Mouse (Mus musculus): Measurements from ENCODE around the gene Eefsec.

The Eefsec gene

DNA sequence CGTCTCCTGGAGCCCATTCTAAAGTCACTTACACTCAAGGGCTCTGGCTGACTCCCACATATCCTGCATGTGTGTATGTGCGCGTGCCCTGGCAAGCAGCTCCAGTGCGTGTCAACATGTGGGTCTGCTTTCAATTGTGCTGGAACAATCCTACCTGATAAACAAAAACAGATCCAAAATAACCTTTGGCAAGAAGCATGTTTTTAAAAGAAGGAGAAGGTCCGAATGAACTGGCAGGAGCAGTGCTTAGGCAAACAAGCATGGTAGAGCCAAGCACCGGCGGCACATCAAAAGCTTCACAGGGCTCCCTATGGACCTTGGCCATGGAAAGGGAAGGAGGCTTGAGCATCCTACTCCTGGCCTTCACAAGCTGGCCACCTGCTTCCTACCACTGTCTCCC lies 105.6 kb downstream of the Eefsec start:
- DNase-seq: no peak

DNA sequence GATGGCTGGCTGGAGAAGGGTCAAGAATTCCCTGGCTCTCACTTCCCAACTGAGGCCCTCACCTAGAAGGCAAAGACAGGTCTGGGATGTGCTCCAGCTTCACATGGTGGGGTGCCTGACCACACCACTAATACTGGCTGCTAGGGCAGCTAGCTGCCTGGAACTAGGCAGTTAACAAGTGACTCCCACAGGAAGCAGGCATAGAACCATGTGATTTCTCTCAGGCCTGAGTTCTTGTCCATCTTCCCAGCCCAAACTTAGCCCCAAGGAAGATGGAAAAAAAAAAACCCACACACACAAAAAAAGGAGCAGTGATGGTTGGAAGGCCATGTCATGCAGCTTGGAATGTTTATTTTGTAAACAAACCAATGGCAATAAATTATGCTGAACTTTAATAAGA lies 117.0 kb downstream of the Eefsec start:
- DNase-seq: no peak

DNA sequence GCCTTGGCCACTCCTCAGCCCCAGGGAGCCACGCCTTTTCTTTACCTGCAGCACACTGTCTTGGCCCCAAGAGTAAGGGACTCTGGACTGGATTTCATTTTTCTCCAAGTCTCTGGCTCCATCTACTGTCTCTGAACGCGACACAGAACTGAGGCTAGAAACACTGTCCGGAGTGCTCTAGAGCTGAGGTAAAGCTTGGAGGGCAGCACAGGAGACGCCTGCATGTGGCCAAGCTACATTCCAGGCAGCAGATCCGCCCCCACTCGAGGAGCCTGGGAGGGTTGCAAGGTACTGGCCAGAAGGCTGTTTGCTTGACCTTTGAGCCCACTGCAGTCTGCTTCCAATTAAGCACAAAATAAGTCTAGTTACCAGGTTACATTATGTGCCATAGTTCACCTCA lies 124.5 kb downstream of the Eefsec start:
- no peak for DNase-seq

DNA sequence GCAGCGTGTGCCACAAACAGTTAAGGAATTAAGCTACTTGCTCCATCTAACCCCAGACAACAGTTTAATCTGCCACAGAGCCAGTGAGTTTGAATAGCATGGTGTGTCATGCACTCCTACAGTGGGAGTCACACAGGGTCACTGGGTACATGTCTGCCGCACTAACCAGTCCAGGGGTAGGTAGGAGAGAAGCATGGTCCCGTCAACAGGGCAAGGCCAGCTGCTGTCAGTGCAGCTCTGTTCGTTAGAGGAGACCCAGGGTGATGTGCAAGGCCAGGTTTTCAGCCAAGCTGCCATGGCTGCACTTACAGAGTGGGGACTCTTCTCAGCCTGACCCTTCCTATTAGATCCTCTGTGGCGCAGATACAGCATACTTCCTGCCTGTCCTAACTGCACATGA lies 125.1 kb downstream of the Eefsec start:
- DNase-seq: no peak

DNA sequence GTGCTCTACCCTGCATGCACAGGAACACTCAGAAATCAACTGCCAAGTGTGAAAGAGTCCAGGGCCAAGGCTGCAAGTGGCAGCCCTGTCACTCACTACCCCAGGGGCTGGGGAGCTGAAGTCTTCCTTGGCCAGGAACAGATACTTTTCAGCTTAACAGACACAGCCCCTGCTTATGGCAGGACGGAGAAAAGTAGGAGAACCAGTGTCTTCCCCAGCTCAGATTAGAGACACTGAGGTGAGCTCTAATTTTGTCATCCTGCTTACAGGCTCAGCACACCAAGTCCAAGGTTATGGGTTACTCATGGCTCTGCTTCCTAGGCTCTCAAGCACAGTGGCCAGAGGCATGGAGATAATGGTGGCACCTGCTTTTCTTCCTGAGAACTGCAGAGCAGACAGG lies 126.6 kb downstream of the Eefsec start:
- DNase-seq: no peak

DNA sequence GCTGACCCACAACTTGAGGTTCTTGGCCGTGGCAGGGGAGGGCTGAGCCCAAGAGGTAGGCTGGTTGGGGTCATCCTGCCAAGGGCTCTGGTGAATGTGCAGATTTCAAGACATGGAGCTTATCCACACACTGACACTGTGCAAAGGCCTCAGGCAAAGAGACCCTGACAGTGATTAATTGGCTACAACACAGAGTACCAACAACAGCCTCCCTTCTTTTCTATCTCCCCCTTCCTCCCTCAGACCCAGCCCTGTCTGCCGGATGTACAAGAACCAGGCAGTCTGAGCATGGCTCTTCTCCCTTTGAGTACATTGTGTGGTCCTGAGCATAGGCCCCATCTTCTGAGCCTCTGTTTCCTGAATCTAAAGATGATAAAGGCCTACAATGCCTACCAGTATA lies 131.0 kb downstream of the Eefsec start:
- DNase-seq: no peak

DNA sequence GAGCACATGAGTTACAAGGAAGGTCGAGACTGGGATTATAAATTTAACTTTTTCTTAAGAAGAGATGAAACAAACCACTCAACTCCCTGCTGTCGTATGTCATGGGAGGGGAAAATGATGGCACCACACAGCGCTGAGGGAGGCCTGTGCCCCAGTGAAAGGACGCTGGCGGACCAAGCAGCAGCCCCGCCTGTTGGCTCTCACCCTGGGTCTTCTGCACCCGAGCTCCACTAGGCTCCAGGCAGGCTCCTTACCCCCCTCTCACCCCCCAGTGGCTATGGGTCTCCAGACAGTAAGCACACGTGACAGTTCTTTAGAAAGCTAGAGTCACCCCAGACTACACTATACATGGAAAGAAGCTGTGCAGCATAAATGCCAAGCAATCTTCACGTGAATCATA lies 132.4 kb downstream of the Eefsec start:
- DNase-seq: no peak

DNA sequence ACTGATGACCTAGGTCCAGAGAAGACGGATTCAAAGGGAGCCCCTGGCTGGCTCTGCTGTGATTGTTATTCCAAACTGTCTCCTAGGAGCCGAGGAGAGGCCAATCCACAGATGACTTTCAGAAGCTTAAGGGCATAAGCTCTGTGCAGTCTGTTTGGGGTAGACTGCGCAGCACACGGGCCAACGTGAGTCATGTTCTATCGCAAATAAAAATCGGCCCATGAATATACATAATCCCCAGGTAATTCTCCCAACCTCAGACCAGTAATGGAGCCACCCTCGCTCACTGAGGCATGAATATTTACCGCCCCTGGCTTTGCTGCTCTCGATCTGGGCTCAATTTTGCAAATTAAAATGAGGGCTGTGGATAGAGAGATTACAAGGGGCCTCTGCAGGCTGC lies 134.7 kb downstream of the Eefsec start:
- DNase-seq: no peak

DNA sequence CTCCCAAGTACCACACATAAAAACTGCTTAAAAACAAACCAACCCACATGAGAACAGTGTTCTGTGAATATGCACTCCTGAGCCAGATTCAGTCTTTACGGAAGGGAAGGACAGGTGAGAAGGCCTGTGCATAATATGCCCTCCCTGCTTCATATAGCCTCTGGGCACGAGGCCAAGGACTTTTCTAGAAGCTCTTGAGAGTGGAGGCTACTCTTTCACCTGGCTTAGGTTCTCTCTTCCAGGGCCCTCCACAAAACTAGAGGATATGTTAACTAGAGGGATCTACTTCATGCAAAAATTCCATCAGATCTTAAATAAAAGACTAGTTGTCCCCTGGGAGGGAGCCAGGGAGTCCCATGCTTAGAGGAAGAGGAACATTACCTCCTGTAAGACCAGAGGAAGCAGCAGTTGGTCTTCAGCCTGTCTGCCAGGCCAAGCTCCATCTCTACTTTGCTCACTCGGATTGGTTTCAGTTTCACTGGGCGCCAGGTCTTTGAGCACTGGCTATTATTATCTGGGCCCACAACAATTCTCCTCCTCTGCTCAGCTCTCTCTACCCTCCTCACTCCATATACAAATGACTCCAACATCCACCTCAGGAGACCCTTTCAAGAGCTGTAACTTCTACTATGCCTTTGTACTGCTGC lies 140.1 kb downstream of the Eefsec start:
- DNase-seq: no peak

DNA sequence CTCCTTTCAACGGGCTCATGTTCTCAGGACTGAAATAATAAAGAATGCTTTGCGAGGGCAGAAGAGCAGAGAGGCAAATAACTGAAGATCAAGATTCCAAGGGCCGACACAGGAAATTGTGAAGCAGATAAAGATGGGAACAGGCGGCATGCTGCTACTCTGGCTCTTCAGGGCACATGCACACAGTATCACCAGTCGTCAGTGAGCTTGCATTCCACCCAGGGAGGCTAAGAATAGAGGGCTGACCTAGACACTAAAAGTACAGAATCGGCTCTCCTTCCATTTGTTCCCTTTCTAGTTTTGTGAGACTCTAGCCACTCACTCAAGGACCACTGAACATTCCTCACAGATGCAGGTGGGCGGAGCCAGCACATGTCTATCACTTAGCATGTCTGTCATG lies 145.1 kb downstream of the Eefsec start:
- no peak for DNase-seq

DNA sequence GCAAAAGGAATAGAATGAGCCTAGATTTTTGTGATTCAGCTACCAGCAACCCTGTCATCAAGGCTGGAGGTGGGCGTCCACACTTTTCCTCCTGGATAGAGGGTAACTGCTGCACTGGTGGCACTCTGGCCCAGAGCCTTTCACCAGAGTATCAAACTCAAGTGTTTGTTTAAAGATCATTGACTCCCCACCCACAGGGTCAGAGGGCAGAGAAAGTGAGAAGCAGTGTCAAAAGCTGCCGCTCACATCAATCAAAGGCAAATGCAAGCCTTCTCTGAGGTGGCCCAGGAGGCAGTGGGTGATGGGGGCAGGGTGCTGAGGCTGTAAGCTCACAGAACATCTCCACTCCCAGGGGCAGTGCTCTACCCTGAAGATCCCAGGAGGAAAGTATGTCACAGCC lies 146.8 kb downstream of the Eefsec start:
- no peak for DNase-seq

DNA sequence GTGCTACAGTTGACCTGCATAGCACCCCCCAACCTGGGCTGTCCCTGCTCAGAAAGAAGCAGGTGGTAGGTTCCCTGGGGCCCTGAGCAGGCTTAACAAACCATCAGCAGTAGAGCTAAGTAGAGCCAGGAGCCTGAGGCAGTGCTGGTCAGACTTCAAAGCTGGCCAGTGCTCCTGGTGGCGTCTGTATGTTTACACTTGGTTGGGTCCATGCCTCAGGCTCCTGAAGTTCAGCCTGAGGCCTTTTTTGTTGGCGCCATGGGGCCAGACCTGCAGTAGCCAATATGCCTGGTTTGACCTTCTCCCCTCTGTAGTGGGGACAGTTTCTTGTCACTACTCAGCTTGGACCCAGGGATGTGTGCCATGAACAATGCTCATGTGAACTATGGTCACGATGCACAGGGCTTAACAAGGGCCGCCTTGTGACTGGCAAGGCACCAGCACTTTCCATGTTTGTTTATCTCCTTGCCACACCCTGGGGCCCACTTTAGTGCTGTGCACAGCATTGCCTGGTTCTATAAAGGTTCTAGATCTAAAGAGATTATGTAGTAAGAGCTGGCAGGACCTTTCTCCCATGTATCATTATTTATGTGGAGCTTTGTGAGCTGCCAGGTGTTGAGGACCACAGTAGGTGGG lies 153.9 kb downstream of the Eefsec start:
- no peak for DNase-seq

DNA sequence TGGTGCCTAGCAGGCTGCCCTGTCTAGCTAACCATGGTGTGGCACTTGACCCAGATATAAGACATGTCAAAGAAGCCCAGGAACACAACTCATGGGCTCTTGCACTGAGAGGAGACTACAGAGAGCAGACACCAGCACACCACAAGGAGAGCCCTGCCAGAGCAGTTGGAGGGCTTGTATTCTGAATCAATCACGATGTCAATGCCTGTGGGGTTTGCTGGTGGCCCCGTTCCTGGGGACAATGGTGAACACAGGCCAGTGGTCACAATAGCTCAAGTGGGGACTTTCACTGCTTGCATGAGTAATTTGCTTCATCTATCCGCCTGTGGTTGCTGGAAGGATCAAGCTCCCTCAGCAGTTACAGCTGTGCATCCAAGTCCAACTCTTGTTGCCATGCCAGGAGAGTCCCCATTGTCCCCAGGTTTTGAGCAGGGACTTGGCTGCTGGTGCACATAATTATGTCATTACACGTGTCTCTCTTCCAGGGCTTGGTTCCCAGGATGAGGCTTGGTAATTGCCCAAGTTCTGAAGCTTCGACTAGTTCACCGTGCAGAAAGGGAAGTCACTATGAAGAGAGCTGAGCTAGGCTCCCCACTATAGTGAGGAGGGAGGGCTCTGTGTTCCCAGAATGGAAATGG lies 156.1 kb downstream of the Eefsec start:
- peak; percentile 18 for DNase-seq

DNA sequence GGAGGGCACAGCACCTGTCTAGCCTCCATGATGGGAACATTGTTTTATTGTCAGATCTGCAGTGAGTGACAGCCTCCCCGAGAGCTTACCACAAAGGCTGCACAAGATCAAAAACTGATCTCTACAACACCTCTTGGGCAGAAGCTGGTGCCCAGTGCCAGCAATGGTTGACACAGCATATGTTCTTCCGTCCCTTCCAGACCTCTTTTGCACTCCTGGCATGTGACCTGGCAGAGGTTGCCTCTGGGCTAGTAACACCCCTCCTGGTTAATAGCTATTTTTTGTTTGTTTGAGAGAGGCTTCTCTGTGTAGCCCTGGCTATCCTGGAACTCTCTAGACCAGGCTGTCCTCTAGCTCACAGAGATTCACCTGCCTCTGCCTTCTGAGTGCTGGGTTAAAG lies 168.2 kb downstream of the Eefsec start:
- peak; percentile 62 for DNase-seq

DNA sequence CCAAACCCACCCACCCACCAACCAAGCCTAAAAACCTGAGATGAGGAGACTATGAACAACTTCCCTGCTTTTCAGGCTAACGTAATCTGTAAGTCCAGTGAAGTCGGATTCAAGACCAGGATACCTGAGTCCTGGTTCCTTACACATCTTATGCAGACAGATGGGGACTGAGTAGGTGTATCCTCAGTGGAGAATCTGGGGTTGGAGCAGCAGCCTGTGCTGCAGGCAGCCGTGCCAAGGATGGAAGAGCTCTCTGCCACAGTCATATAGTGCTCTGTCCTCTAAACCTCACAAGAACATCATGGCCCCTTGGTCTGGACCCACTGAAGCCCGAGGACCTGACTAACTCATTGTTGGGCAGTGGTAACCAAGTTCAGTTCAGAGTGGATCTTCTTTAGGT lies 169.1 kb downstream of the Eefsec start:
- no peak for DNase-seq

DNA sequence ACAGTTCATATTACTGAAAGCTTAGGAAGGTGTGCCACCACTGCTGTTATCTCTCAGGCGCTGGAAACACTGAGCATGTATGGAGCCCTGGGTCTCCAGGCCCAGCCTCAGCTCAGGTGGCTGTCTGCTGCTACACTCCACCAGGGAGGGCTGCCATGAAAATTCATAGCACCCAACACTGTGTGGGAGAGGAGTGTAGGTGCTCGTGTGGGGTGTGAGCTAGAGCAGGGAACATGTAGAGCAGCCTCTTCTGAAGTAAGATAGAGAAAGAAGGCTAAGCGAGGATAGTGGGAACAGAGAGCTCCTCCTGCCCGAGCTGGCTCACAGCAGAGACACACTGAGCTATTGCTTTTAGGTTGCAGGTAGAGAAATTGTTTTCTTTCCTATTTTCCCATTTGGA lies 170.1 kb downstream of the Eefsec start:
- no peak for DNase-seq

DNA sequence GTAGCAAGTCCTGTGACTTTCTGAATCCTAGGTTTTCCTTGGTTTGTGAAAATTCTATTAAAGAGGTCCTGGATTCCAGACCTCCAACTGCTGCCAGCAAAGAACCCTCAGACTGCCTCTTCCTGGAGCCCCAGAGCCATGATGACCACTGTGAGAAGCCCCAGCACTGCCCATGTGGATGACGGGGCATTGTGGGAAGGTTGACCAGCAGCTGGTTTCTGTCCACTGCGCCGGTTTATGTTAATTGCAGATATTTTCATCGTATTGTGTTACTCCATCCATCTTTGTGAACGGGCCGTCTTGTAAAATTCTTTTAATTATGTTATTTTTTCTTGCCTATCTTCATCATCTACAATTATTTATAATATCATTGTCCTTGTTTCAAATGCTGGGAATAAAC lies 171.7 kb downstream of the Eefsec start:
- DNase-seq: no peak

DNA sequence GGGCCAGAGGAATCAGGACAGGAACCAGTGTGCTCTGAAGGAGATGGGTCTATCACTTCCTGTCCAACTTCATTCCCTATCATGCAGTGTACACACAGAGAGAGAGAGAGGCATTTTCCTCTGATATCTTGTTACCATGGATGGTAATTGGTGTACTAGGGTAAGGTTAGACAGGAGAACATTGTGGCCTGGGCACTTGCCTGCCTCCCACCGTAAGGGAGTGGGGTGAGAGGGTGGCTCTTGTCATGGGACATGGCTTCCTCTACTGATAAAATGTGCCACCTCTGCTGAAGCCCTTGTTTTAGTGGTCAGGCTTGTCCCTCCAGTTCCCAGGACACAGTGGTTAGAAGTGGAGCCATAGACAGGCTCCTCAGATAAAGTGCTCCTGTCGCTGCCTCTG lies 178.4 kb downstream of the Eefsec start:
- DNase-seq: no peak

DNA sequence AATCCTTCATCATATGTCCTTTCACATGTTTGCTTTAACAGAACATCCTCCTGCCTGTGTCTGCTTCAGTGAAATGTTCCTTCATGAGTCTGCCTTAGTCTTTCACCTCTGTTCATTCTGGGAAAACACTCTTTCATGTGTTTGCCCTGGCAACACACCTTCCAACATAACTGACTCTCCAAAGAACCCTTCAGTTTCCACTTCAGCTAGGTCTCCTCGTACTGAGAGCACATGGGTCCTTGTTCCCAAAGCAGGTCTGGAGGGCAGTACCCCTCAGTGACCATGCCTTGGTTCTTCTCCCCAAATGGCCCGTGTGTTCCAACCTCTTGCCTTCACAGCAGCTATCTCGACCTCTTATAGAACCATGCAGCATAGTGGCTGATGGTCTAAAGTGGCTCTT lies 179.3 kb downstream of the Eefsec start:
- no peak for DNase-seq

DNA sequence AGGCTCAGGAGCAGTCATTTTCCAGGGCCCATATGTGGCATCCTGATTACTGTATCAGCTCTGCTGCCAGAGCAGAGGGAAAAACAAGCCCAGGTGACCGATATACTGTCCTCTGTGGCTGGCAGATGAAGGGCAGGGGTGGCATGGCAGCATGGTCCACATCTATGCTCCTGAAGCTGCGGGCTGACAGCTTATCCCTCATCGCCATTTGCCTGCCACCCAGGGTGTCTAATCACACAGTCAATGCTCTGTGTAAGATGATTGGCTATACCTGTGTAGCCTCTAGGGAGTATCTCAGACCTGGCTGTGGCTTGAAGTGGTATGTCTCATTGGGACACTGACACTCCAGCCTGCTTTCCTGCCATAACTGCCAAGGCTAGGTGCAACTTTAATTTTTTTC lies 180.3 kb downstream of the Eefsec start:
- no peak for DNase-seq

DNA sequence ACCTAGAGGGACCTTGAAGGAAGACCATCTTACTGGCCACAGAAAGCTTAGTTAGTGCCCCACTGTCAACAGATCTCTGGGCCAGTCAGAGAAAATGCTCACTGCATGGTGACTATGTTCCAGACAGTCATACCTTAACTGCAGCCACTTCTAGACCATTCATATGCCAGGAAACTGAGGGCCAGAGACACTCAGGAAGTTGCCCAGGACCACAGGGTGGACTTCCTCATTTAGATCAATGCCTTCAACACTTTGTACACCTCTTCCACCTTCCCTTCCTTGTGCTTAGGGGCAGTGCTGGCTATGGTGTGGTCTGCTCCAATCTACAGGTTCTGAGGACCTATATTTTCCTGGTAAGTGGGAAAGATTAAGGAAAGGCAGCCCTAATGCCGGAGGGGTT lies 181.0 kb downstream of the Eefsec start:
- no peak for DNase-seq

DNA sequence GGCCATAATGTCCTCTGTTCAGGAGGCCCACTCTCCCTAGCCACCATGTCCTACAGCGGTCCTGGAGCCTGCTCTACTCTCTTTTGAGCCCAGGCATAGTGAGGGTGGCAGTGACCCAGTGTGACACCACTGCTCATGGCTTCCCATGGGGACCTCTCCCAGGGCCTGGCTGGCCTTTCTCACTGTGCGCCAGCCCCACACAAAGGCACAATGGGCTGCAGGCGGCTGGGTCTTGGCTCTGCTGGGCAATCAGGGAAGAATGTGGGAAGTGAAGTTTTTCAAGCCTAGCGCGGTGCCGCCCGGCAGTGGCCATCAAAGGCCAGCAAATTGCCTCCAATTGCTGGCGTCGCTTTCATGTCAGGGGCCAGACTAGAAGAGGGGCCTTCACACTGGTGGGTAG lies 184.2 kb downstream of the Eefsec start:
- DNase-seq: no peak

DNA sequence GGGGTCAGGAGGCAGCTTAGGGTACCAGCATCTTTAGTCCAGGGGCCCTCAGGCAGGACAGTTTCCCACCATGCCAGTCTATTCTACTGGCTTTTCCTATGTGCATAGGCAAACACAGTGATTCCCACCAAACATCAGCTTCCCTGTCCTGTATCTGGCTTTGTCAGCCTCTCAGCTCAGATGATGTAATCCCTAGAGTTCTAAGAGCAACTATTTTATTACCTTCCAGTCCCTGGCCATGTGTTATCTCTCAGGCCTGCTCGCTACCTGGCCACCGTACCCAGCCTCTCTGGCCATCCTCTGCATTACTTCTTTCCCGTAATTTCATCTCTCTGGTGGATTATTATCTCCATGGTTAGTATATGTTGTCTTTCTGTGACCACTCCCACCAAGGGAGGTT lies 185.7 kb downstream of the Eefsec start:
- no peak for DNase-seq

DNA sequence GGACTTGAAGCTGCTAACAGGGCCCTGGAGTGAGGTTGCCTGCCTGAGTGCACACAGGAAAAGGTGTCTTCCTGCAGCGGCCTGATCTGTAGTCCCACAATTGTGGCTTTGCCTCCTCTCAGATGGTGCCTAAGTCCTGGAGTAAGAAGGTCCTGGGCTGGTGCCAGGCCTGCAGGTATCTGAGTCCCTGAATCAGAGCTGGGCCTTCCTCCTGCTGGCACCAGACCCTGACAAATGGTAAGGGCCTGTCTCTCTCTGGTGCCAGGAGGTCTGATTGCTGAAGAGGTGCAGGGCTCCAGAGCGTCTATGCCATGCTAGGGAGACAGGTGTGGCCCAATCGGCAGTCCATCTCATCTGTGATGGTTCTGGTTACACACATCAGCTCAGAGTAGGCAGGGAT lies 186.7 kb downstream of the Eefsec start:
- peak; percentile 63 for DNase-seq

DNA sequence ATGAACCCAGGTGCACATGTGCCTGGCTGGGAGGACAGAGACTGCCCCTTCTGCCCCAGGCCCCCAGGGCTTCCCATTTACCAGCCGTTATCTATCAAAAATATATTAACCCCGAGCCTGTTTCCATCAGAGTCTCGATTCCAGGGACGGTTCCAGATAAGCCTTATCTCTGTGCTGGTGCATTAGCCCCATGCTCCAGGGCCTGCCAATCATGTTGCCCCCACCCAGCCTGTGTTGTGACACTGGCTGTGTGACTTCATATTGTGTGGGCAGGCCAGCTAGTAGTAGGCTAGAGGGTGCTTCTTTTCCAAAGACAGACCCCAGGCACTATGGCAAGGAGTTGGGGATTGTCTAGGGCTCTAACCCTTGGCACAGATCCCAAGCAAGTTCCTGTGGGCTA lies 190.9 kb downstream of the Eefsec start:
- DNase-seq: no peak

Data from cerebellum, adult 9-11 months (tissue).